Mouse (Mus musculus) thymus, adult 2 months (tissue): ENCODE results near the gene Gm28308. TPM values are rescaled to one million over a fixed set of nuclear protein-coding genes. Genes with fewer than 3 reads are reported as not detected.

Source experiments
- DNase-seq: peaks from one replicate; pipeline ENCODE4 v3.0.0; 2021
- H3K27ac ChIP-seq: fragments of 200-500 bp; 2 replicates; pipeline ENCODE4 v1.5.1; 2012; ENCODE audit warnings: low read length, control low read depth; ENCODE audit not compliant: control insufficient read depth, insufficient read depth
- H3K27me3 ChIP-seq: fragments of 200-500 bp; 2 replicates; pipeline ENCODE4 v1.6.1; 2012; ENCODE audit warnings: mild to moderate bottlenecking, low read length, moderate library complexity, mixed read lengths; ENCODE audit not compliant: control insufficient read depth, insufficient read depth
- H3K36me3 ChIP-seq: fragments of 200-500 bp; 2 replicates; pipeline ENCODE4 v1.6.1; 2012; ENCODE audit warnings: mild to moderate bottlenecking, low read length, moderate library complexity; ENCODE audit not compliant: control insufficient read depth, insufficient read depth
- H3K4me1 ChIP-seq: fragments of 200-500 bp; replicated peaks from 2 replicates; pipeline ENCODE4 v1.6.1; 2012; ENCODE audit warnings: low read length; ENCODE audit not compliant: control insufficient read depth, insufficient read depth
- H3K4me3 ChIP-seq: fragments of 200-500 bp; 2 replicates; pipeline ENCODE4 v1.5.1; 2012; ENCODE audit warnings: mild to moderate bottlenecking, low read length, control low read depth, moderate library complexity; ENCODE audit not compliant: control insufficient read depth, insufficient read depth
- CTCF ChIP-seq: fragments of 200-500 bp; IDR thresholded peaks from 2 replicates; pipeline ENCODE4 v1.5.1; 2012; ENCODE audit warnings: mild to moderate bottlenecking, control low read depth, low read length, moderate library complexity, borderline replicate concordance; ENCODE audit not compliant: control insufficient read depth, poor library complexity, insufficient read depth; ENCODE audit errors: extremely low read depth
- POLR2A ChIP-seq: fragments of 200-500 bp; IDR thresholded peaks from 2 replicates; pipeline ENCODE4 v1.6.1; 2012; ENCODE audit warnings: mild to moderate bottlenecking, low read length, control low read depth, moderate library complexity; ENCODE audit not compliant: control insufficient read depth, poor library complexity, insufficient read depth; ENCODE audit errors: extremely low read depth
- WGBS: fragments of 180-500 bp; shearing (Covaris S2); methylation state at CpG from one replicate; pipeline ENCODE4 v1.1.7; 2018; 5-methylcytosine and 5-hydroxymethylcytosine counted together
- polyA plus RNA-seq: library from polyadenylated mRNA; depleted of rRNA; stranded (reverse); fragments of >200 nt; gene quantifications from 2 replicates; pipeline ENCODE4 v1.2.3, GENCODE M21; 2012; rRNA removed

The Gm28308 gene
- polyA plus RNA-seq, 1 experiment = 0.24 TPM

DNA sequence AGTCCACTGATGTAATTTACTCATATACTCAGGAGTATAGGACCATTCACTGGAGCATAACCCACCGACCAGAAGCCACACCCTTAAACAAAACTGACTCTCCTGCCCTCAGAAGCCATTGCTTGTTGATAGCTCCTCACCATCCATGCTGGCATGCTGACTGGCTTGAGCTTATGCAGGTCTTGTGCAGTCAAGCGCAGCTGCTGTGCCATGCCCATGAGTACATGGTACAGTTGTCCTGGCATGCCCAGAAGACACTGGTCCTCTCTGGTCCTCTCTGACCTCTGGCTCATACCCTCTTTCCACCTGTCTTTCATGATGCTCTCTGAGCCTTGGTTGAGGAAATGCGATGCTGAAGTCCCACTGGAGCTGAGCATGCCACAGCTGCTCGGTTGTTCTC is 89.5 kb downstream of the Gm28308 start:
- no peak for TF ChIP-seq POLR2A
- no peak for TF ChIP-seq CTCF
- no peaks in the 10 kb centered on the region for H3K36me3 ChIP-seq
- no peaks in the 10 kb centered on the region for H3K27me3 ChIP-seq
- no peaks in the 10 kb centered on the region; the same call in 1 of the 2 replicates for H3K4me1 ChIP-seq
- no peak overlapping the region for H3K27ac ChIP-seq
- H3K4me3 ChIP-seq = no peak overlapping the region
- DNase-seq = no peak
- WGBS = 90% methylated on average over 4 of the region's 4 CpGs

DNA sequence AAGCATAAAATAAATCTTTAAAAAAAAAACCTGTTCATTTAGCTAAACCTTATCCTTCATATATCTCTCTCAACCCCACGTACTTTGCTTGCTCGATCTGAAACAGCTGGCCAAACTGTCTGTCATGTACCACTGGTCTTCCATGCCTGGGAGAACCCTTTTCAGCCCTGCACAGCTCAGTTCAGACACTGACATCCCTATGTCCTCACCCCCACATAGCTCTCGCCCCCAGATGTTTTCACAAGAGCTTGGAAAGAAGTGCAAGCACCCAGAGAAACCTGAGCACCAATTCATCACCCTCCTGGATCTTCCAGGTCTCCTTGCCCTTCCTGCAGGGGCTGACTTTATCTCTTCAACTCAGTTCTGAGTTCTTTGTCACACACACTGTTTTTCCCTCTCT is 92.0 kb downstream of the Gm28308 start:
- H3K27me3 ChIP-seq = no peaks in the 10 kb centered on the region
- WGBS = 75% methylated on average over 3 of the region's 3 CpGs
- H3K27ac ChIP-seq = no peak overlapping the region
- H3K4me1 ChIP-seq = peaks cover 17% of the 10 kb centered on the region
- no peak for TF ChIP-seq CTCF
- no peak for TF ChIP-seq POLR2A
- no peak overlapping the region for H3K4me3 ChIP-seq
- no peak for DNase-seq
- no peaks in the 10 kb centered on the region for H3K36me3 ChIP-seq

DNA sequence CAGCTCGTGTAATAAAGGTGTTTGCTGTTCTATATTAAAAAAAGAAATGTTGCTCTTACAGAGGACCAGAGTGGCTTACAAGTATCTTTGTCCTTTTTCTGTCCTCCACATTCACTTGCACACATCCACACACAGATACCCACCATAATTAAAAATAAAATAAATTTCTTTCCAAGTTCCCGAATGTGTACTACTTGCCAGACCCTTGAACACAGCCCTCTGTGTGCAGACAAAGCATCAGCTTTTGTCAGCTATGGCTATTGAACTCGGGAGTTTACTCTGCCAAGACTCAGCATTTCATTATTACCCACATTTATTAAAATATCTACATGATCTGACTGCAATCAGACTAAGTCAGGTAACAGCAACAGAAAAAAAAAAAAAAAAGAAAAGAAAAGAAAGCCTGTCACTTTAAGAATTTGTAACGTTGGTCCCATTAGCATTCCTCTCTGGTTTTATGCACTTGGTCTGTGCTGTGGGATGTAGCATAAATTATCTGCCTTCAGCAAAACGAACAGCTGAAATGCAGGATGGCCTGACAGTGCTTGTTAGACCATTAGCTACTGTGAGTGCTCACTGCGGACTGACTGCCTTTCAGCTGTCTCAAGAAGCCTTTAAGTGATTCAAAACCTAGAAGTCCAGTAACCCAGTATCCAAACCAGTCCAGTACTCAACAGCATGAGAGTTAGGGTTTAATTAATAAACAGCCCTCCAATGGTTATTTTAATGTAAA is 94.1 kb downstream of the Gm28308 start:
- no peak overlapping the region for H3K27ac ChIP-seq
- peaks cover 32% of the 10 kb centered on the region for H3K4me1 ChIP-seq
- no peaks in the 10 kb centered on the region for H3K27me3 ChIP-seq
- no peaks in the 10 kb centered on the region for H3K36me3 ChIP-seq
- no peak overlapping the region for H3K4me3 ChIP-seq
- 67% methylated on average over 6 of the region's 6 CpGs for WGBS
- TF ChIP-seq POLR2A = no peak
- TF ChIP-seq CTCF = no peak
- no peak for DNase-seq

DNA sequence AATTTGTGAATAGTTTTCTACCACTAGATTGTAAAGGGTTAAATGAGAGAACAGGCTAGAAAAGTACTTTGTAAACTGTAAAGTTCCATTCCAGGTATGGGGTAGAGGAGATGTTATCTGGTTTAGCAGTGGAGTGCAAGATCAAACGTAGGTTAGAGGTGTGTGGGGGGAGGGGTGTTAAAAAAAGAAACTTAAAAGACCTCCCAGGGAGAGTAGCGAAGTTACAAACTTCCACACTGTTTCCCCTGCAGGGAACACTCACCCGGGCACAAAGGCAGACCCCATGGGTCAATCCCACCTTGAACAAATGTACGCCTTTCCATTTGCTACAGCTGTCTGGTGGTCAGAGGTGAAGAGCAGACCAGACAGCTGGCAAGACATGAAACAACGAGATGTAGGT is 97.2 kb downstream of the Gm28308 start:
- Histone ChIP-seq H3K4me1 (peaks cover 35% of the 10 kb centered on the region), H3K27ac (peak overlapping the region; percentile 93), H3K36me3 (no peaks in the 10 kb centered on the region), H3K4me3 (no peak overlapping the region), H3K27me3 (no peaks in the 10 kb centered on the region)
- DNase-seq = peak; percentile 26
- WGBS = 12% methylated on average over 5 of the region's 5 CpGs
- TF ChIP-seq CTCF (no peak), POLR2A (no peak)

Other genes with a start within 250 kb of the Gm28308 start
- 5.8 and 8.9 TPM in 2 replicates for gene Skap2, start 200.8 kb downstream of the Gm28308 start, polyA plus RNA-seq
- 0.43 and 0.63 TPM in 2 replicates for gene Hoxa1, start 55.0 kb downstream of the Gm28308 start, polyA plus RNA-seq
- 0.85 and 1.4 TPM in 2 replicates for gene Hoxa2, start 48.5 kb downstream of the Gm28308 start, polyA plus RNA-seq
- gene 5730596B20Rik, start 35.8 kb downstream of the Gm28308 start, polyA plus RNA-seq = 0.04 TPM in 1 of 2 replicates, not detected in the other
- 1.2 and 1.5 TPM in 2 replicates for gene Hoxa4, start 21.6 kb downstream of the Gm28308 start, polyA plus RNA-seq
- gene Hoxa5, start 8.8 kb downstream of the Gm28308 start, polyA plus RNA-seq = 1.1 and 1.5 TPM in 2 replicates
- gene Hoxa6, start 4.6 kb downstream of the Gm28308 start, polyA plus RNA-seq = 0.39 and 0.46 TPM in 2 replicates
- gene Hoxa3, start within 50 bp of the Gm28308 start, polyA plus RNA-seq = 3.5 and 3.6 TPM in 2 replicates
- 2.5 and 3.4 TPM in 2 replicates for gene Hoxa7, start 8.5 kb upstream of the Gm28308 start, polyA plus RNA-seq
- gene Hoxa9, start 17.8 kb upstream of the Gm28308 start, polyA plus RNA-seq = 0.26 and 0.56 TPM in 2 replicates
- gene Hoxa10, start 27.5 kb upstream of the Gm28308 start, polyA plus RNA-seq = not detected in 2 replicates
- not detected in 2 replicates for gene Hoxa11, start 32.5 kb upstream of the Gm28308 start, polyA plus RNA-seq
- not detected in 2 replicates for gene Hoxa13, start 47.5 kb upstream of the Gm28308 start, polyA plus RNA-seq
- gene Evx1, start 100.2 kb upstream of the Gm28308 start, polyA plus RNA-seq = not detected in 2 replicates